Mouse (Mus musculus): ENCODE measurements around the gene Hist1h3i.
A peak's percentile ranks its signal among the peaks of the same experiment; 100 is the strongest.
"Not testable (repeated sequence)": the region's sequence is repeated elsewhere in the genome, so short reads cannot be mapped to it uniquely, and the experiment has no call there.

DNA sequence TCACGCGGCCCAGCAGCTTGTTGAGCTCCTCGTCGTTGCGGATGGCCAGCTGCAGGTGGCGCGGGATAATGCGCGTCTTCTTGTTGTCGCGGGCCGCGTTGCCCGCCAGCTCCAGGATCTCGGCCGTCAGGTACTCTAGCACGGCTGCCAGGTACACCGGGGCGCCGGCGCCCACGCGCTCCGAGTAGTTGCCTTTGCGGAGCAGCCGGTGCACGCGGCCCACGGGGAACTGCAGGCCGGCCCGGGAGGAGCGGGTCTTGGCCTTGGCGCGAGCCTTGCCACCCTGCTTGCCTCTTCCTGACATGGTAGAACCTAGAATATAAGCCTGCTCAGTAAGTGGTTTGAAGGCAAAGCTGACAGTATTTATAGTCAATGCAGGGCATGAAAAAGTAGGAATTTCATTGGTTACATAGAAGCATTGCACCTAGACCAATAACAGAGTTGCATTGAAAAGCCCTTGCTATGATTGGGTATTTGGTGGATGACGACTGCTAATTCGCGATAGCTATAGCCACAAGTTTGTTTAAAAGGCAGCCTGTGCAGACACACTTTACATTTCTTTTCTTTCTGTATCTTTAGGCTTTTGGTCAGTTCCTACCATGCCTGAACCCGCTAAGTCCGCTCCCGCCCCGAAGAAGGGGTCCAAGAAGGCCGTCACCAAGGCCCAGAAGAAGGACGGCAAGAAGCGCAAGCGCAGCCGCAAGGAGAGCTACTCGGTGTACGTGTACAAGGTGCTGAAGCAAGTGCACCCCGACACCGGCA is 29.5 kb downstream of the Hist1h3i start, which contains the start of the genes Hist1h2ak and Hist1h2bn:
- not testable (repeated sequence) for TF ChIP-seq CTCF (IDR thresholded peaks at IDR 0.05; ENCODE audit: extremely low read depth, insufficient read length, insufficient replicate concordance, low read depth, low read length)
- TF ChIP-seq POLR2A (IDR thresholded peaks at IDR 0.05; ENCODE audit: low read depth, low read length) = peak; percentile 67

Data from small intestine, adult 2 months (tissue).